Mouse (Mus musculus): Measurements from ENCODE around the gene Gm20532.

The Gm20532 gene

DNA sequence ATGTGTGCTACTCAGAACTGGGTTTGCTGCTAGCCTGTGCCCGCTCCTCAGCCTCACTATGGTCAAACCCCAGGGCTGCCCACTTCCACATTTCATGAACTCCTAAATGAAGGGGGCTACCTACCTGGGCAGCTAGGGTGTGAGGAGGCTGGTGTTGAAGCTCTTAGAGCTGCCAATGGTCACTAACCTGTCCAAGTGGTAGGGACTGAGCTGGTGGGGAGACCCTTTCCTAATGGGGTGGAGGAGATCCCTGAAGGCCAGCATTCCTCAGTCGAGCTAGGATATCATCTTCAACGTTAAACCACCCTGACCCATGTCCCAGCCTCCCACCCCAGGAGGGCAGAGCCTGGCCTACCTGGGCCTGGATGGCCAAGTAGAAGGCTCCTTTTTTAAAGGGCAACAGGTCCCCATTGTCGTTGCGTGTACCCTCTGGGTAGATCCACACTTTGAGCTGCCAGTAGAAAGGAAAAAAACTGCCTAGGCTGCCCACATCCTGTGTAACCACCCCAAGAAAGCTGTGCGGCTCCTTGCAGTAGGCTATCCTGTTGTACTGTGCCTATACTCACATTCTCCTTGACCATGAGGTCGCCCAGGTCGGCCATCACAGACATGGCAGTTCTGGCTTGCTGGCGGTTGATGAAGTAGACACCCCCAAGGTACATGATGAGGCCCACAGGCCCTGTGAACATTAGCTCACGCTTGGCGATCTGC lies 9.4 kb downstream of the Gm20532 start:
- no peak for DNase-seq (ENCODE audit: low spot score)

GRCm38 (mm10) chr2:26596898-26597297 lies 10.5 kb downstream of the Gm20532 start:
- no peak for DNase-seq (ENCODE audit: low spot score)

DNA sequence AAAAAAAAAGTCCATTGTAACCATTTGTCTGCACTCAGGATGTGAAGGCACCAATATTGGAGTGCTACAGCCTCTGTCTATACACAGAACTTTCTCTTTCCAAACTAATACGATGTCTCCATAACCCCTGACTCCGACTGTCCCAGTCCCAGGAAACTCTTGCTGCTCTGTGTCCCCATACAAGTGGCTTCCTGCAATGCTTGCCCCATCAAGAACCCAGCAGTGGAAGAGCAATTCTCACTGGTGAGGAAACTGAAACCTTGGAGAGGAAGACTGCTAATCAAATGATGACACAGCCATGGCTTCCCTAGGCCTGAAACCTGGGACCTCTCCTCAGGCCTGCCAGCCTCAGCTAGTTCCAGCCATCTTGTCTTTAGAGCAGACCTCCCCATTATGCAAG lies 11.4 kb downstream of the Gm20532 start:
- no peak for DNase-seq (ENCODE audit: low spot score)

DNA sequence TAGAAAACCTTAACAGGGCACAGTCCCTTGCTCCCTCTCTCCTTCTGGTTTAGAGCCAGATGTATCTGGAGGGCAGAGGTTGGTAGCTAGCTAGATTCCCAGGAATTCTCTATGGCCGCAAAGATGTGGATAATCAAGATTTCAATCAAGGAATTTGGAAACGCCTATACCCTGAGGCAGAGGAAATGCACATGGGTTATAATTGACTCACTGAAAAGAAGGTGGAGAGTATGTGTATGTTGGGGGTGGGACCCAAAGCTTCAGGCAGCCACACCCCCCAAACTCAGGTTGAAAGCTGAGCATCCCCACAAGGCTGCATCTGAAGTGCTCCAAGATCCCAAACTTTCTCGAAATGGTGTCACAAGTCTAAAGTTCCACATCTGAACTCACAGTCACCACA lies 12.0 kb downstream of the Gm20532 start:
- no peak for DNase-seq (ENCODE audit: low spot score)

GRCm38 (mm10) chr2:26599965-26600364 lies 13.5 kb downstream of the Gm20532 start:
- no peak for DNase-seq (ENCODE audit: low spot score)

- DNase-seq (ENCODE audit: low spot score), result no peak
Measured at GRCm38 (mm10) chr2:26600664-26601063, 14.2 kb downstream of the Gm20532 start.

DNA sequence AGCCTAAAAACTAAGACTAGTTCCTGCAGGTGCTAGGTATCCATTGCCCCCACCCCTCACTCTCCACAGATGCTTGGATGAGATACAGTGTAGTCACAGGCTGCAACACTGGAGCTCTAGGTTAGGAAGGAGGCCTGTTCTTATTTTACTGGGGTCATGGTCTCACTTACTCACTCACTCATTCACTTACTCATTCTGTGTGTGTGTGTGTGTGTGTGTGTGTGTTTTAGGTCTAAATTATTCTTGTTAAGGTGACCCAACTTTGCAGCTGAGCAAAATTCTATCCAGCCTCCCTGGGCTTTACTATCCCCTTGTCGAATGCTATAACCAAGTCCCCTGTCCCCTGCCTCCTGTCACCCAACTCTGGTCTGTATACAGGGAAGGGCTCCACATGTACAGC lies 15.2 kb downstream of the Gm20532 start:
- DNase-seq (ENCODE audit: low spot score), result no peak

- DNase-seq (ENCODE audit: low spot score), result no peak
Measured at GRCm38 (mm10) chr2:26602631-26603030, 16.2 kb downstream of the Gm20532 start.

DNA sequence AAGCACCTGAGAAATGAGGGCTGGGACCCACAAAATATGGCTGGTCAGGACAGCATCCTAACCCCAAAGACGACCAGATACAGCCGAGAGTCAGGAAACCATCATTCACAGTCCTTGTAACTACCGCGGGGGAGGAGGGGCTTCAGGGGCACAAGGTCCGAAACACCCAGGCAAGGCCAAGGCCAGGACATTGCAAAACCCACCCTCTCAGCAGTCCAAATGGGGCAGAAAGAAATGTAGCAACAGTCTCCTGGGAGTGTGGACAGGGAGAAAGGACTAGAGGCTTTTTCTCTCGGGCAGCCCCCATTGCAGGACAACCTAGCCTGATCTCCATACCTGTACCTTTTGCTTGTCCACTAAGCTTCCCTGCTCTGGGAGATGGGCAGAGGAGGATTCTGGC lies 16.7 kb downstream of the Gm20532 start:
- no peak for DNase-seq (ENCODE audit: low spot score)

DNA sequence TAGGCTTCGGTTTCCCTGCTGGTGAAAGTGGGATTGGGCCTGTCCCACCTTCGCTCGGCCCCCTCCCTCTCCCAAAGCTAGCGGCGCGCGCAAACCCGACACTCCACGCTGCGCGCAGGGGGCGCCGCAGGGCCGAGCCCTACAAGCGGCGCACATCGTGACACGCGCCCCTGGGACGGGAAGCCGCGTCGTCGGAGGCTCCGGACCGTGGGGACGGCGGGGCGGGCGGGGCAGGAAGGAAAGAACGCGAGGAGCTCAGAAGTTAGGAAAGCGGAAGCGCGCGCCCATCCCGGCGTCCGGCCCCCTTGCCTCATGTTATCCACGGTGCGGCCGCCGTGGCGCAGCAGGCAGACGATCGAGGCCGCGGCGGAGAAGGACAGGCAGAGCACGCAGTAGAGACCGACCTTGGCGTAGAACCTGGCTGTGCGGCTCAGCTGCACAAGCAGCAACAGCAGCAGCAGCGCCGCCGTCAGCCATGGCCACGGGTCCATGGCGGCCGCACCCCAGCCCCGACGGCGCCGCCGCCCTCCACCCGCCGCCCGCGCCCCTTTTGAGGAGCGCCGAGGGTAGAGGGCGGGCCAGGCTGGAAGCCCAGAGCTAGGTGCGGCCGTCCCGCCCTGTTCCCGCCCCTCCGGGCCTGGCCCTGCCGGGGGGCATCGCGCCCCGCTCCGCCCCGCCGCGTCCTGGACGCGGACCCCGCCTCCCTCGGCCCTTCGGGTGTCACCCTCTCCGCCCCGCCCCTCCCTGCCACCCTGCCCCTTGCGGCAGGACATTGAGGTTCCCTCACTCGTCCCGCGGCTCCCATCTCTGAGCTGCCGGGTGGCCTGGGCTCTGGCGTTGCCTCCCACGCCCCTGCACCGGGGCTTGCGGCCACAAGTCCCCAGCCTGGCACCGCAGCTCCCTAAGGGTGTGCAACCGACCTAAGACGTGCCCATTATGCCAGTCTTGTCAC lies 17.6 kb downstream of the Gm20532 start, which contains the start of gene Agpat2:
TSS of gene Agpat2 (minus strand) at position 698 of the 952 bp plus-strand sequence.
- peak; percentile 88 for DNase-seq (ENCODE audit: low spot score)

DNA sequence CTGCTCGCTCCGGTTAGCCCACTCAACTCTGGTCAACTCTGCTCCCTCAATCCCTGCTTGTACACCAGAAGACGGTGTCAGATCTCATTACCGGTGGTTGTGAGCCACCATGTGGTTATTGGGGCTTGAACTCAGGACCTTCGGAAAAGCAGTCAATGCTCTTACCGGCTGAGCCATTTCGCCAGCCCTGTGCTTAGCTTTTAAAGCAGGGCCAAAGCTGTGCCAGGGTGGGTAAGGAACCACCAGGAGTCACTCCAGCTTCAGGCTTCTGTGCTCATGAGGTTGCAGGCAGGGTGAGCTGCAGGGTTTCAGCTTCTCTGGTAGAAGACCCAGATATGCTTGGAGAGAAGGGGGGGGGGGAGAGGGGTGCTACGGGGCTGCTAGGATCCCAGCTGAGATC lies 18.9 kb downstream of the Gm20532 start:
- DNase-seq (ENCODE audit: low spot score), result no peak

GRCm38 (mm10) chr2:26606579-26606978 lies 20.1 kb downstream of the Gm20532 start:
- no peak for DNase-seq (ENCODE audit: low spot score)

GRCm38 (mm10) chr2:26607056-26607910 lies 20.8 kb downstream of the Gm20532 start:
- peak; percentile 76 for DNase-seq (ENCODE audit: low spot score)

DNA sequence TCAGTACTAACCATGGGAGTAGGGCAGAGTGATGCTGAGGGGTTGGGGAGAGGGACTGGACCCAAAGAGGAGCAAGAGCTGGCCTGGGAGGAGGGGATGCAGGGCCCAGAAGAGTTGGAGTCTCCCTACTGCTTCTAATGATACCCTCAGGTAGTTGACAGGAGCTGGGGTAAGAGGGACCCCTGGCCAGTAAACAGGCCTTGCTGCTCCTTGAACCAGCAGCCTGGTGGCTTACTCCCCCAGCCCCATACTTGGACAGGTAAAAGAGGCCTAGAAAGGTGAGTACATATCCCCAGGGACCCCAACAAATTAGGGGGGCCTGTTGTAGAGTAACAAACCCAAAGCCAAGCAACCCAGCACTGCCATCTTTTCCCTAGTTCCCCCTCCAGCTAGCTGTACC lies 22.3 kb downstream of the Gm20532 start:
- DNase-seq (ENCODE audit: low spot score), result no peak

DNA sequence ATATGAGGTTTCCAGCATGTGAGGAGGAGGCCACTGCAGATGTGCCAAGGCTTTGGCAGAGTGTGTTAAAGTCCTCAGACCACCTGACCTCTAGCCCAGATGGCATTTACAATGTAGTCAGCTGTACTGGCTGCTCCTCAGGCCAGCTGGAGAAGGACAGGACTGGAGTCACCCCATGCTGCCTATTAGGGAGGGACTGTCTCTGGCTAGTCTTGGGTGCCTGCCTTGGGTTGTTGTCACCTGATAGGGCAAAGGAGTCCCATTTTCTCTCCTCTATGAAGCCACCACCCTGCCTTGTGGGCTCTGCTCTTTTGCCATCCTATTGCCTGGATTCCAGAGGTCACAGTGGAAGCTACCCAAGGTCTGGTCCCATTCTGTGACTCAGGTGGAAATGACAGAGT lies 22.8 kb downstream of the Gm20532 start:
- no peak for DNase-seq (ENCODE audit: low spot score)

GRCm38 (mm10) chr2:26610526-26610925 lies 24.1 kb downstream of the Gm20532 start:
- no peak for DNase-seq (ENCODE audit: low spot score)

DNA sequence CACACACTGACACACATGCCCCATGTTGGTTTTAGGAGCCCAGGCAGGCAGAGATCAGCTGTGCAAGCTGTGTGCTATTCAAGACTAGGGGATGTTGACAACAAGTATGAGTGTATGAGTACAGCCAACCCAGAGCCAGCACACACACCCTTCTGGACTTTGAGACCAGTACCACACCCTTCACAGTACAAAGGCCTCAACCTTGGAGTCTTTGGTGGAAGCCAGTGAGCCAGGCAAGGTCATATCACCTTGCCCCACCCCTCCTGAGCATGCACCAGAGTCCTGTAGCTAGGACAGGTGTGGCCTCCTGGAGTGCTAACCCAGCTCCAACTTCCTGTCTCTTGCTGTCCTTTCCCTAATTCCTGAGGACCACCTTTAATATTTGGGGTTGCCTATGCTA lies 24.6 kb downstream of the Gm20532 start:
- no peak for DNase-seq (ENCODE audit: low spot score)

GRCm38 (mm10) chr2:26611896-26612295 lies 25.5 kb downstream of the Gm20532 start:
- no peak for DNase-seq (ENCODE audit: low spot score)

GRCm38 (mm10) chr2:26614903-26615302 lies 28.5 kb downstream of the Gm20532 start:
- DNase-seq (ENCODE audit: low spot score), result no peak

- DNase-seq (ENCODE audit: low spot score), result no peak
Measured at GRCm38 (mm10) chr2:26615459-26616124, 29.2 kb downstream of the Gm20532 start.

DNA sequence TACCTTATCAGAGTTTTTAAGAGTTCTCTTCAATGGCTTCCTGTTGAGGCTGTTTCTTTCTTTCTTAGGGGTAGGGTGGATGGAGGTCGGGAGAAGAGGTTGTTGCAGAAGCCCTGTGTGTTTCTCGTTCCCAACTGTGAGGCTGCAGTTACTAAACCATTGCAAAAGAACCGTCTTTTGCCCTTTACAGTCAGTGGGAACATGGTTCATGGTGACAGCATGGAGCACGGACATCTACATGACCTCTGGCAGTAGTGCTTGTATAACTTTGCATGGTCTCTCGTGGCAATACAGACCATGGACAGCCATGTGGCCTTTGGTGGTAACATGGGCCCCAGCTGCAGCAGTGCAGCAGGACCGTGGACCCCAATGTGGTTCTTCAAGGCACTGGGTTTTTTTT lies 30.9 kb downstream of the Gm20532 start:
- no peak for DNase-seq (ENCODE audit: low spot score)

DNA sequence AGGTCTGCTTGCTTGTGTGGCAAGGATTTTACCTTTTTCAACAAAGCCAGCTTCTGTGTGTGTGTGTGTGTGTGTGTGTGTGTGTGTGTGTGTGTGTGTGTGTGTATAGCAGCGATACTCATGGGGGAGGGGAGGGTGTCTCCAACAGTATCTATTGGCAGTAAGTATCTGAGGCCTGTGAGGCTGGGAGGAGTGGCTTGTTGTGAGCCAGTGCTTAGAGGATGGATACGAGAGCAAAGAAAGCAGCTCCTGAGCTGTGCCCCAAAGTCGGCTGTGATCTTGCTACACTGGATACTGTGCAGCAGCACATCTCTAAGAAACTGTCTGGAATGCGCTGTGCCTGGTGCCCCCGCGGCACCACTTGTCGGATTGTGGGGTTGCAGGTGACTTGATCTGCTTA lies 31.5 kb downstream of the Gm20532 start:
- DNase-seq (ENCODE audit: low spot score), result no peak

Measured in lung, postnatal 25 days (tissue).